Mouse (Mus musculus): ENCODE results near the gene Olfr1150-ps1.

DNA sequence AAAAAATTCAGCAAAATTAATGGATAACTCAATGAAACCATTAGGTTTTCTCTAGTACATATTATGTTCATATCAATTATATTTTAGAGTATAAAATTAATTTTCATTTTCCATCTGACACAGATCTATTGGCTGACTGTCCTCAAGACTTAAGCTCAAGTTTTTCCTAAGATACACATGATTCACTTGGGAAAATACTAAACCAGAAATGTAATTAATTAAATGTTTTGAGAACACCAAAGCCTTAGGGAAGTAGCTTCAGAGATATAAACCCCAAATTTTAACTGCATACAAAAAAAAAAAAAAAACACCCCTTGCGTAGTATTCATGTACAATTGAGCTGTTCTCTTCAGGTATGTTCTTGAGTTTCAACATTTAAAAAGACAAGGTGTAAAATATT is 11.8 kb downstream of the Olfr1150-ps1 start, which contains the start of gene Olfr1151:
- TF ChIP-seq CTCF (IDR thresholded peaks at IDR 0.05; ENCODE audit: borderline replicate concordance, insufficient read depth, low read depth, low read length) = no peak
- no peak for TF ChIP-seq POLR2A (IDR thresholded peaks at IDR 0.05; ENCODE audit: borderline replicate concordance, insufficient read depth, low read length)
